Mouse (Mus musculus) gastrocnemius, adult 2 months (tissue): ENCODE results near the gene Ntmt1. TPM values are rescaled to one million over a fixed set of nuclear protein-coding genes. Genes with fewer than 3 reads are reported as not detected.
A peak's percentile ranks its signal among the peaks of the same experiment; 100 is the strongest.

ENCODE experiments used
- DNase-seq: peaks from one replicate; pipeline ENCODE4 v3.0.0; 2022
- H3K27ac ChIP-seq: fragments of 200-600 bp; 2 replicates; pipeline ENCODE4 v1.8.1; 2022; ENCODE audit warnings: mild to moderate bottlenecking
- H3K4me3 ChIP-seq: fragments of 200-600 bp; 2 replicates; pipeline ENCODE4 v1.8.1; 2022; ENCODE audit warnings: mild to moderate bottlenecking, moderate library complexity
- CTCF ChIP-seq: fragments of 200-600 bp; IDR thresholded peaks from 2 replicates; pipeline ENCODE4 v1.8.1; 2022; ENCODE audit warnings: antibody characterized with exemption, mild to moderate bottlenecking, moderate library complexity
- intact Hi-C: fragments of 180-260 bp; cut with DNase I; formaldehyde crosslinking; loops from one replicate; pipeline ENCODE4 v1.15.1; 2025
- total RNA-seq, 2 experiments: library from RNA; stranded (reverse); gene quantifications; 2 replicates each; pipeline ENCODE4 v1.2.3; 2021

Gene Ntmt1
- total RNA-seq, 2 experiments from 2014 or later: 14.3 to 15.6 TPM

- intact Hi-C loops: no loop called here
- Histone ChIP-seq H3K4me3 (peak overlapping the region; percentile 78), H3K27ac (peak overlapping the region; percentile 82)
- TF ChIP-seq CTCF: no peak
- DNase-seq: peak; percentile 83
These were observed 35.7 kb upstream of the Ntmt1 start for GRCm38 (mm10) chr2:30771806-30772460.

DNA sequence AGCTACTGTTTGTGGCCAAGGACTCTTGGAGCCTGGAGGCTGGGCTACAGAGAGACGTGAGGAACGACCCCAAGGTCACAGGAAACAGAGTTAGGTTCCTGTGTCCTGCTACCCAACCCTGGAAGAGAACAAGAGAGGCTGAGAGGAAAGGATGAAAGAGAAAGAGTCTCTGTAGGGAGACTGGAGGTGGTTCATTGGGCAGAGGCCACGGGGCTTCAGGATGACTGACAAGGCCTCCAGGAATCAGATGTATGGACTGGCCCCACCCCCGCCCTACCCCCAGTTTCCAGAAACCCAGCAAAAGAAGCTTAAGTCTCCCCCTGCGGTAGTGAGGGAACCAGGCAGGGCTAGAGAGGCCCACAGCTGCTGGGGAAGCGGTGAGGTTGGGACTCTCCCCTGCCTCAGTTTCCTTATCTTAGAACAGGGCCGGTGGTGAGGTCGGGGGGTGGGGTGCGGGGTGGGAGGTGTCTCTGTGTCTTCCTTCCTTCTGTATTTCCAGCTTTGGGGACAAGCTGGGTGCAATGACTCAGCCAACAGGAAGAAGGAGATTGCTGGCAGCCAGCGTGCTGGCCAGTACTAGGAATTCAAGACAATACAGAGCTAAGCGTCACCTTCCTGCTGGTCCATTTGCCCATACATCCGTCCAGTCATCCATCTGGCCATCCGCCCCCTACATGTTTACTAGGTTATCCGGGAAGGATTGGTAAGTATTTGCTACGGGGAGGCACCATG, 34.9 kb upstream of the Ntmt1 start:
- no peak for TF ChIP-seq CTCF
- peak; percentile 41 for DNase-seq
- H3K27ac ChIP-seq: peak overlapping the region; percentile 82
- peak overlapping the region; percentile 34 for H3K4me3 ChIP-seq
- intact Hi-C loops: no loop called here

DNA sequence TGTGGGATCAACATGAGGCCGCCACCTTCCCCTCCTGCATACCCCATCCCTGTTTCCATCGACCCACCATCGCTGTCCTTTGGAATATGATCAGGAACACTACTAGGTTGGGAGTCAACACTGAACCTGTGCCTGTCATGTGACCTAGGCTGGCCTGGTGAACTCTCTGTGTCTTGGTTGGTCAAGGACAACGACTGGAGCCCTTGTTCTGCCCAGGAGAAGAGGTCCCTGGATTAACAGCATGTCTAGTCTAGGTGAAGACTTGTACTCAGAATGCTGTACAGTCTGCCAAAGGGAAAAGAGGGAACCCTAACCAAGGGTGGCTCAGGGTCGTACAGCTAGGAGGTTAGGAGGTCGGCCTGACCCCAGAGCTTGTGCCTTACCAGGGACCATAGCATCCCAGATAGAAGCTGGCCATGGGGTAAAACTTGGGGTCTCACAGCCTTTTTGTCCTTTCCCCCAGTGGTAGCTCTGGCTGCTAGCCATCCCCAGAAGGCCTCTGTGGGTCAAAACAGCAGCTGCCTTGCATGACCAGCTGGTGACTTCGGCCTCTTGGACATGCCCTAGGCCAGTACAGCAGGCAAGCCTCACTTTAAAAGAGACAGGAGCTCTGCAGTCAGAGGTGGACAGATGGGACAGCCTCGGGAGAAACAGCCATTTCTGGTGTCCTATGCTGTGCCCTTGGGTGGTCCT, 34.2 kb upstream of the Ntmt1 start:
- no peak for TF ChIP-seq CTCF
- intact Hi-C loops: no loop called here
- H3K27ac ChIP-seq: peak overlapping the region; percentile 82
- no peak for DNase-seq
- no peak overlapping the region for H3K4me3 ChIP-seq

DNA sequence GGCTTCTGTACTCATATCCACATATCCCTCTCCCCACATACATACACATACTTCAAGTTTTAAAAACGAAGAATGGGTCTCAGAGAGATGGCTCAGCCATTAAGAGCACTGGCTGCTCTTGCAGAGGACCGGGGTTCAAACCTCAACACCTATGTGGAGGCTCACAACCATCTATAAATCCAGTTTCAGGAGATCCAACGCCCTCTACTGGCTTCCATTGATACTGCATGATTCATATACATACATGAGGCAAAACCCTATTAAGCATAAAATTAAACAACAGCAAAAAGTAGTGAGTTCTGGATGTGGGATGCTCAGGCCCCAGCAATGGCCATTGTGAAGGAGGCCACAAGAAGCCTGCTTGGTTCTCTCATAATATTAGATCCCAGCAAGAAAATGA, 31.7 kb upstream of the Ntmt1 start:
- Histone ChIP-seq H3K4me3 (no peak overlapping the region), H3K27ac (no peak overlapping the region)
- TF ChIP-seq CTCF: peak; percentile 43
- no peak for DNase-seq
- intact Hi-C loops: no loop called here

DNA sequence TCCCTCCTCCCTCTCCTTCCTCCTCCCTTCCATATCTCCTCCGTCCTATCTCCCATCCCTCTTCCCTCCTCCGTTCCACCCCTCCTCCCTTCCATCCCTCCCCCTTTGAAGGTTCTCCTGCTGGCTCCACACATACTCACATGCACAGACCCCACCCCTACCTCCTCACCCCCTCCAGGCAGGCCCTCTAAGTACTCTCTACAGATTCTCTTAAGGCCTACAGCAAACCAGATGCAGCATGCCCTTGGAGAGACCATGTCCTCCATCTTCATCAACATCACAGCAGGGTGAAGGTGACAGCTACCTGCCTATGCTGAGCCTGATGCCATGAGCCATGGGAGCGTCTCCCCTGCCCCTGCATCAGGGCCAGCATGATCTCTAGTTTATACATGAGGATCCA, 30.4 kb upstream of the Ntmt1 start:
- intact Hi-C loops: no loop called here
- no peak for TF ChIP-seq CTCF
- no peak overlapping the region for H3K27ac ChIP-seq

DNA sequence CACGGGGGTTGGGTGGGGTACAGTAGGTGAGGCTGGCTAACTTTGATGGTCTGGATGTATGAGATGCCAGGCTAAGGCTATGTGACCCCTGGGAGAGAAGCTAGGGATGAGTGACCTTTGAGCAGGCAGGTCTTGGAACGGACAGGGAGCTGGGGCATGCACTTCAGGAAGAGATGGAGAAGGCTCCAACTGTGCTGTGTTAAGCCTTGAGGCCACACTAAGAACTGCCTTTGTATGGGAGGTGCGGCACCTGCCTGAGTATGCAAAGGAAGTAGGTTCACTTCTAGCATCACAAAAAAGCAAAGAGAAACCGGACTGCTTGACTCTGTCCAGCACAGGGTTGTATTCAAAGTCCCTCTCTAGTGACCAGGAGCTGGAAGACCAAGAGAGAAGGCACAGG, 29.4 kb upstream of the Ntmt1 start:
- no peak for DNase-seq
- no peak overlapping the region for H3K4me3 ChIP-seq
- intact Hi-C loops: no loop called here

More for the DNA sequence above, 30.4 kb upstream of the Ntmt1 start:
- no peak overlapping the region for H3K4me3 ChIP-seq
- no peak for DNase-seq

GRCm38 (mm10) chr2:30779241-30779640, 28.4 kb upstream of the Ntmt1 start:
- no peak for DNase-seq
- TF ChIP-seq CTCF: no peak
- Histone ChIP-seq H3K27ac (no peak overlapping the region), H3K4me3 (no peak overlapping the region)
- intact Hi-C loops: no loop called here

More for the DNA sequence above, 29.4 kb upstream of the Ntmt1 start:
- no peak for TF ChIP-seq CTCF
- H3K27ac ChIP-seq: no peak overlapping the region

- peak overlapping the region; percentile 79 for H3K27ac ChIP-seq
- peak overlapping the region; percentile 66 for H3K4me3 ChIP-seq
- no peak for TF ChIP-seq CTCF
- intact Hi-C loops: no loop called here
- DNase-seq: no peak
These were observed 25.0 kb upstream of the Ntmt1 start for GRCm38 (mm10) chr2:30782312-30783290.

GRCm38 (mm10) chr2:30783346-30783745, 24.3 kb upstream of the Ntmt1 start:
- peak; percentile 79 for DNase-seq
- no peak for TF ChIP-seq CTCF
- peak overlapping the region; percentile 66 for H3K4me3 ChIP-seq
- H3K27ac ChIP-seq: peak overlapping the region; percentile 79
- intact Hi-C loops: no loop called here

DNA sequence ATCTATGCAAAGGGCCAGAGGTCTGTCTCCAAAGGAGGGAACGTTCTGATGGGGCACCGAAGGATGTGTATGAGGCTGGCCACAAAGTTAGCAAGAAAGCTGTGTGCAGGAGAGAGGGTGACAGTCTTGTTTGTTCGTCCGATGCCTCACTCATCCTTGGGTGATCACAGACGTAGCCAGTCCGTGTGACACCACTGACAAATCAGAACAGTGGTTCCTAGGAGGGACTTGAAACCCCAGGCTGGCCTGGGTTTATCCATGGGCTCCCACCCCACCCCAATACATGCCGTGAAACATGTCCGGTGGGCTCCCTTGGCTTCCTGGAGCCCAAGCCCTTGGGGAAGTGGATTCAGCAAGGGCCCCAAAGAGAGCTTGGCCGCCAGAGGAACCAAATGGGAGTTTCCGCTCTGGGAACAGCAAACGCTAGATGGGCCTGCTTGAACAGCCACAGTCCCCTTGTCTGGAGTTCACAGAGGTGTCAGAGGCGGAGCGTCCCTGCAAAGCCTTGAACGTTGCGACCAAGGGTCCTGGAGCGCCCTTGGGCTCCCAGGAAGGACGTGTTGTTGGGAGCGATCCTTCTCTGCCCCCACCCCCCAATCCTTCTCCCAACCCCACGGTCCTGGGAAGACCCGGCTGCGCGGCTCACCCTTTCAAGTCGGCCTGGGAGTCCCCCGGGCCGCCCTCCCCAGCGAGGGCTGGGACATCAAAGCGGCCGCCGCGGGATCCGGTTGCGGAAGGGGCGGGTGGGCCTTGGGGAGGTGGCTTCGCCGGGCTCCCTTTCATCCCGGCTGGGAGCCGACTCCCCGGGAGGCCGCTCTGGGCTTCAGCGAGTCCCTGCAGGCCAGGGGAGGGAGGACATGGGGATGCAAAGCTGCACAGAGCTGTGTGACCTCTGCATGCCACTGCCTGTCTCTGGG, 23.3 kb upstream of the Ntmt1 start:
- intact Hi-C loops: no loop called here
- peak; percentile 60 for DNase-seq
- peak overlapping the region; percentile 79 for H3K27ac ChIP-seq
- H3K4me3 ChIP-seq: peak overlapping the region; percentile 61
- peak; percentile 7; the same call in 1 of the 2 replicates for TF ChIP-seq CTCF

DNA sequence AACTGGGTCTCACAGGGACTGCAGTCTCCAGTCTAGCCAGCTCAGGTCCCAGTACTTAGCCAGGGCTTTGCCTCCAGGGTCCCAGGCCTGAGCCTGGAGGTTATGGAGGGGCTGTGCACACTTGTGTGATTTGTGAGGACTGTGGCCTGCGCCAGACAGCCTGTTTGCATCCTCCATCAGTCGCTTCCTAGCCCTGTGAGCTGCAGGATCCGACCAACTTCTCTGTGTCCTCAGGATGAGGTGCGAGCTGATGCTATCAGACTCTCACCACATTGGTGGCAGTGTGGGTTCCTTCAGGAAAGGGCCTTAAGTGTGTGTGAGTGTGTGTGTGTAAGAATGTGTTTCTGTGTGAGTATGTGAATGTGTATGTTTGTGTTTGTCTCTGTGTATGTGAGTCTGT, 20.2 kb upstream of the Ntmt1 start:
- DNase-seq: no peak
- Histone ChIP-seq H3K4me3 (no peak overlapping the region), H3K27ac (no peak overlapping the region)
- intact Hi-C loops: no loop called here
- TF ChIP-seq CTCF: no peak
